Mouse (Mus musculus): ENCODE data around the gene Rbm14. TPM values are rescaled to one million over a fixed set of nuclear protein-coding genes. Genes with fewer than 3 reads are reported as not detected.
"Not testable (repeated sequence)": the region's sequence is repeated elsewhere in the genome, so short reads cannot be mapped to it uniquely, and the experiment has no call there.

The Rbm14 gene
- polyA plus RNA-seq, 1 experiment from 2014 or later, result 104 TPM

- Histone ChIP-seq H3K27ac (ENCODE audit: low read length) (no peak overlapping the region), H3K27me3 (ENCODE audit: insufficient read depth, low read length) (no peaks in the 10 kb centered on the region), H3K4me2 (replicated peaks; ENCODE audit: low read depth, low read length) (no peak overlapping the region), H3K9me3 (ENCODE audit: low read length) (no peaks in the 10 kb centered on the region; the same call in 1 of the 2 replicates), H3K9ac (replicated peaks; ENCODE audit: low read length) (no peak overlapping the region), H3K4me1 (ENCODE audit: insufficient read depth, low read length) (0 out of 2 replicates have a peak, but pooled peaks cover under 1% of the 10 kb centered on the region), H3K36me3 (ENCODE audit: insufficient read depth, low read length) (no peaks in the 10 kb centered on the region), H3K4me3 (ENCODE audit: low read length) (no peak overlapping the region)
- WGBS, result 50% methylated on average over 1 of the region's 1 CpGs
- no peak for ATAC-seq (ENCODE audit: low FRiP score, low TSS enrichment)
These were observed 5.9 kb upstream of the Rbm14 start for GRCm38 (mm10) chr19:4817182-4817835.

- H3K4me2 ChIP-seq (replicated peaks; ENCODE audit: low read depth, low read length), result no peak overlapping the region
- H3K36me3 ChIP-seq (ENCODE audit: insufficient read depth, low read length), result no peaks in the 10 kb centered on the region
- peaks cover 20% of the 10 kb centered on the region for H3K4me1 ChIP-seq (ENCODE audit: insufficient read depth, low read length)
- no peaks in the 10 kb centered on the region for H3K27me3 ChIP-seq (ENCODE audit: insufficient read depth, low read length)
- H3K9me3 ChIP-seq (ENCODE audit: low read length), result no peaks in the 10 kb centered on the region; the same call in 1 of the 2 replicates
- no peak for ATAC-seq (ENCODE audit: low FRiP score, low TSS enrichment)
- H3K27ac ChIP-seq (ENCODE audit: low read length), result no peak overlapping the region
- no peak overlapping the region for H3K4me3 ChIP-seq (ENCODE audit: low read length)
- 80% methylated on average over 6 of the region's 6 CpGs for WGBS
- H3K9ac ChIP-seq (replicated peaks; ENCODE audit: low read length), result no peak overlapping the region
These were observed 1.6 kb upstream of the Rbm14 start for GRCm38 (mm10) chr19:4813015-4813414.

DNA sequence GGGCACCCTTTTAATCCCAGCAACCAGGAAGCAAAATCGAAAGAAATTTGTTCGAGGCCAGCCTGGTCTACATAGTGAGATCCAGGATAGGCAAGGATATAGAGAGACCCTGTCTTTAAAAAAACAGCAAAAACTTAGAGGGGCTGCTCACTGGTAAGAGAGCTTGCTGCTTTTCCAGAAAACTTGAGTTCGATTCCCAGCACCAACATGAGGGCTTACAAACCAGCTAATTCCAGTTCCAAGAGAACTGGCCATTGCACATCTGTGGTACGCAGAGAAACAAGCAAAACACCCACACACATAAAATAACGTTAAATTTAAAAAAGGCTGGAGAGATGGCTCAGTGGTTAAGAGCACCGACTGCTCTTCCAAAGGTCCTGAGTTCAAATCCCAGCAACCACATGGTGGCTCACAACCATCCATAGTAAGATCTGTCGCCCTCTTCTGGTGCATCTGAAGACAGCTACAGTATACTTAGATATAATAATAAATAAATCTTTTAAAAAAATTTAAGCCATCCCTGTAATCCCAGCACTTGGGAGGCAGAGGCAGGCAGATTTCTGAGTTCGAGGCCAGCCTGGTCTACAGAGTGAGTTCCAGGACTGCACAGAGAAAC, 1.0 kb upstream of the Rbm14 start:
- not testable (repeated sequence) for H3K9me3 ChIP-seq (ENCODE audit: low read length); ATAC-seq (ENCODE audit: low FRiP score, low TSS enrichment); H3K27me3 ChIP-seq (ENCODE audit: insufficient read depth, low read length); H3K36me3 ChIP-seq (ENCODE audit: insufficient read depth, low read length)
- Histone ChIP-seq H3K4me2 (replicated peaks; ENCODE audit: low read depth, low read length) (peak overlapping the region; percentile 94), H3K4me1 (ENCODE audit: insufficient read depth, low read length) (peaks cover 22% of the 10 kb centered on the region), H3K27ac (ENCODE audit: low read length) (peak overlapping the region; percentile 97), H3K4me3 (ENCODE audit: low read length) (peak overlapping the region; percentile 73), H3K9ac (replicated peaks; ENCODE audit: low read length) (peak overlapping the region; percentile 97)
- 77% methylated on average over 8 of the region's 8 CpGs for WGBS

GRCm38 (mm10) chr19:4811909-4812242, 442 bp upstream of the Rbm14 start:
- Histone ChIP-seq H3K27me3 (ENCODE audit: insufficient read depth, low read length) (no peaks in the 10 kb centered on the region), H3K27ac (ENCODE audit: low read length) (peak overlapping the region; percentile 97), H3K4me3 (ENCODE audit: low read length) (peak overlapping the region; percentile 73), H3K4me1 (ENCODE audit: insufficient read depth, low read length) (peaks cover 22% of the 10 kb centered on the region), H3K36me3 (ENCODE audit: insufficient read depth, low read length) (no peaks in the 10 kb centered on the region), H3K4me2 (replicated peaks; ENCODE audit: low read depth, low read length) (peak overlapping the region; percentile 94), H3K9ac (replicated peaks; ENCODE audit: low read length) (peak overlapping the region; percentile 97), H3K9me3 (ENCODE audit: low read length) (no peaks in the 10 kb centered on the region; the same call in 1 of the 2 replicates)
- ATAC-seq (ENCODE audit: low FRiP score, low TSS enrichment), result peak; percentile 58; the same call in 1 of the 2 replicates
- WGBS, result 4% methylated on average over 12 of the region's 12 CpGs

DNA sequence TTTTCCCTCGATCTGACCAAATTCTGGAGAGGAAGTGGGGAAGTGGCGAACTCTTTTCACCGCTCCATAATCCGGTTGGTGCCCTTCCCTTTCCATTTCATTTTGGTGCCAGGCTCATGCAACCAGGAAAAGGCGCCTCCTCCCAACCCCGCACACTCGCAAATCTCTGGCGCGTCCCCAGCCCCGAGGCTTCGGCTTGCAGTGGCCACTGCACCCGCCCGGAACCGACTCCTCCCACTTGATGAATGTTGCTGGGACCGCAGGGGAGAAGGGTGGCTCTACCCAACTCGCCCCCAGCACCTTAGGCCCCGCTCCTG, 730 bp downstream of the Rbm14 start:
- Histone ChIP-seq H3K36me3 (ENCODE audit: insufficient read depth, low read length) (no peaks in the 10 kb centered on the region), H3K27ac (ENCODE audit: low read length) (peak overlapping the region; percentile 97), H3K4me2 (replicated peaks; ENCODE audit: low read depth, low read length) (peak overlapping the region; percentile 94), H3K4me3 (ENCODE audit: low read length) (peak overlapping the region; percentile 73), H3K27me3 (ENCODE audit: insufficient read depth, low read length) (no peaks in the 10 kb centered on the region), H3K4me1 (ENCODE audit: insufficient read depth, low read length) (peaks cover 22% of the 10 kb centered on the region), H3K9ac (replicated peaks; ENCODE audit: low read length) (peak overlapping the region; percentile 82), H3K9me3 (ENCODE audit: low read length) (no peaks in the 10 kb centered on the region; the same call in 1 of the 2 replicates)
- no peak for ATAC-seq (ENCODE audit: low FRiP score, low TSS enrichment)
- WGBS, result 0% methylated on average over 17 of the region's 17 CpGs

GRCm38 (mm10) chr19:4810309-4810708, 1.1 kb downstream of the Rbm14 start:
- H3K4me2 ChIP-seq (replicated peaks; ENCODE audit: low read depth, low read length), result peak overlapping the region; percentile 94
- H3K27me3 ChIP-seq (ENCODE audit: insufficient read depth, low read length), result no peaks in the 10 kb centered on the region
- ATAC-seq (ENCODE audit: low FRiP score, low TSS enrichment), result no peak
- 0% methylated on average over 14 of the region's 14 CpGs for WGBS
- peaks cover 26% of the 10 kb centered on the region for H3K4me1 ChIP-seq (ENCODE audit: insufficient read depth, low read length)
- H3K36me3 ChIP-seq (ENCODE audit: insufficient read depth, low read length), result no peaks in the 10 kb centered on the region
- H3K27ac ChIP-seq (ENCODE audit: low read length), result peak overlapping the region; percentile 97
- peak overlapping the region; percentile 73 for H3K4me3 ChIP-seq (ENCODE audit: low read length)
- no peaks in the 10 kb centered on the region for H3K9me3 ChIP-seq (ENCODE audit: low read length)
- H3K9ac ChIP-seq (replicated peaks; ENCODE audit: low read length), result peak overlapping the region; percentile 82

GRCm38 (mm10) chr19:4803283-4803682, 8.2 kb downstream of the Rbm14 start:
- ATAC-seq (ENCODE audit: low FRiP score, low TSS enrichment), result peak; percentile 31; the same call in 1 of the 2 replicates

DNA sequence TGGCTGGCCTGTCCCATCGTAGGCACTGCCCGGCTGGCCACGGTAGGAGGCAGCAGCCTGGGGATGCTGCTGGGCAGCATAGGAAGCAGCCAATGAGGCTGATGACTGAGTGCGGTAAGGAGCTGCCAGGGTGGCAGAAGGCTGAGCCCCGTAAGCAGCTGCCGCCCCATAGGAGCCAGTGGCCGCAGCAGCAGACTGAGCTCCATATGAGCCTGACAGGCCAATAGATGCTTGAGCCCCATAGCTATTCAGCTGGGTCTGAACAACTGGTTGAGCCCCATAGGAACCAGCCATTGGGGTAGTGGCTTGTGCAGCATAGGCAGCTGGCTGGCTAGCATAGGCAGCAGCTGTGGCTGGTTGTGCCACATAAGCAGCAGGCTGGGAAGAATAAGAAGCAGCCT, 8.7 kb downstream of the Rbm14 start:
- Histone ChIP-seq H3K4me2 (replicated peaks; ENCODE audit: low read depth, low read length) (no peak overlapping the region), H3K4me1 (ENCODE audit: insufficient read depth, low read length) (peaks cover 5% of the 10 kb centered on the region; the same call in 1 of the 2 replicates), H3K36me3 (ENCODE audit: insufficient read depth, low read length) (peaks cover 52% of the 10 kb centered on the region), H3K9ac (replicated peaks; ENCODE audit: low read length) (no peak overlapping the region), H3K27ac (ENCODE audit: low read length) (no peak overlapping the region), H3K4me3 (ENCODE audit: low read length) (no peak overlapping the region), H3K9me3 (ENCODE audit: low read length) (no peaks in the 10 kb centered on the region), H3K27me3 (ENCODE audit: insufficient read depth, low read length) (no peaks in the 10 kb centered on the region)
- ATAC-seq (ENCODE audit: low FRiP score, low TSS enrichment), result no peak
- WGBS, result 96% methylated on average over 7 of the region's 7 CpGs

More at GRCm38 (mm10) chr19:4803283-4803682, 8.2 kb downstream of the Rbm14 start:
- Histone ChIP-seq H3K36me3 (ENCODE audit: insufficient read depth, low read length) (peaks cover 47% of the 10 kb centered on the region), H3K4me2 (replicated peaks; ENCODE audit: low read depth, low read length) (no peak overlapping the region), H3K4me1 (ENCODE audit: insufficient read depth, low read length) (peaks cover 9% of the 10 kb centered on the region), H3K9ac (replicated peaks; ENCODE audit: low read length) (no peak overlapping the region), H3K27me3 (ENCODE audit: insufficient read depth, low read length) (no peaks in the 10 kb centered on the region), H3K27ac (ENCODE audit: low read length) (no peak overlapping the region), H3K4me3 (ENCODE audit: low read length) (no peak overlapping the region), H3K9me3 (ENCODE audit: low read length) (no peaks in the 10 kb centered on the region)
- 81% methylated on average over 10 of the region's 10 CpGs for WGBS

- Histone ChIP-seq H3K9me3 (ENCODE audit: low read length) (no peaks in the 10 kb centered on the region), H3K27me3 (ENCODE audit: insufficient read depth, low read length) (no peaks in the 10 kb centered on the region), H3K4me2 (replicated peaks; ENCODE audit: low read depth, low read length) (no peak overlapping the region), H3K4me3 (ENCODE audit: low read length) (no peak overlapping the region), H3K4me1 (ENCODE audit: insufficient read depth, low read length) (peaks cover 10% of the 10 kb centered on the region; the same call in 1 of the 2 replicates), H3K9ac (replicated peaks; ENCODE audit: low read length) (no peak overlapping the region), H3K27ac (ENCODE audit: low read length) (no peak overlapping the region), H3K36me3 (ENCODE audit: insufficient read depth, low read length) (peaks cover 56% of the 10 kb centered on the region)
- ATAC-seq (ENCODE audit: low FRiP score, low TSS enrichment), result no peak
- WGBS, result 94% methylated on average over 5 of the region's 5 CpGs
These were observed 12.4 kb downstream of the Rbm14 start for GRCm38 (mm10) chr19:4799083-4799482.

DNA sequence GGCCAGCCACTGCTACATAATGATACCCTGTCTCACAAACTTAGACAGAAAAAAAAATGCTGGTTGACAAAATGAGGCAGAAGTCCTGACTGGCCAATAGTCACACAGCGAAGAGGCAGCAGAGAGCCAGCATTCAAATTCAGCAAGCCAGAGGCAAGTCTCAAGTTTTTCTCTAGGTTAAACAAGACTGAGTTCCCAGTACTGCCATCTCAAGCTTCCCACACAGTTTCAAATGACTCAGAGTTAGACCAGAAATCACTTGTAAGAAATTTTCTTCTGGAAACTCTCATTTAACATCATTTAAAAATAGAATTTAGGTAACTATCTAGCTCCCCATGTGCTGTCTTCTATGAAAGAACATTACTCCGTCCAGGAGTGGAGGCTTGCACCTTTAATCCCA, 13.6 kb downstream of the Rbm14 start:
- H3K4me2 ChIP-seq (replicated peaks; ENCODE audit: low read depth, low read length), result no peak overlapping the region
- H3K36me3 ChIP-seq (ENCODE audit: insufficient read depth, low read length), result peaks cover 48% of the 10 kb centered on the region
- no peaks in the 10 kb centered on the region for H3K9me3 ChIP-seq (ENCODE audit: low read length)
- H3K4me1 ChIP-seq (ENCODE audit: insufficient read depth, low read length), result peaks cover 12% of the 10 kb centered on the region
- ATAC-seq (ENCODE audit: low FRiP score, low TSS enrichment), result no peak
- WGBS, result 94% methylated on average over 2 of the region's 2 CpGs
- no peak overlapping the region for H3K9ac ChIP-seq (replicated peaks; ENCODE audit: low read length)
- no peaks in the 10 kb centered on the region for H3K27me3 ChIP-seq (ENCODE audit: insufficient read depth, low read length)
- no peak overlapping the region for H3K4me3 ChIP-seq (ENCODE audit: low read length)
- H3K27ac ChIP-seq (ENCODE audit: low read length), result no peak overlapping the region
